In the genomic region with DNA sequence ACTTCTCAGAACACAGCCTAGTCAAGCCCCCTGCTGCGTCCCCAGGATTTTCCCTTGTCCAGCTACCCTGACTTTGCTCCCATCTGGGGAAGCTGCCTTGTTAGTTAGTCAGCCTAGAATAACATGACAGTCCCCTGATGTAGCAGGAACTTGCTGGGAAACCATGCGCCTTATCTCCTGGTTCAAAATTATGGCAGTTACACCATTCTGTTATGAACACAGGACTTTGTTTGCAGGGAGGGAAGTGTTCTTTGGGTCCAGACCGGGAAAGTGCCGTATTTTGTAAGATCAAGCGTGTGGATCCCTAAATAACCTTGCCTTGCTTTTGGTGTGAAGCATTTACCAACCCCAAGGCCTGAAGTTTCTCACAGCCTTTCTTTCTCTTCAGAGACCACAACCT, we compare ENCODE assay signal across 23 mouse cellular contexts.
DNase-seq lines count a peak whose midpoint lies in the region; ATAC-seq and TF ChIP-seq lines count a peak whose summit lies in the region.
"Had no signal": no experiment of that assay in that cellular context is flagged by ENCODE, and none has a peak within 500 bp of the region (broad histone marks: within the 10 kb centered on the region; RNA-seq: fewer than 3 reads in every experiment).

No protein-coding gene starts in this region.

- no peak overlapping the region for H3K9ac ChIP-seq in heart, embryonic 15.5 days
- no peak overlapping the region for H3K9ac ChIP-seq in midbrain, embryonic 11.5 days (ENCODE audit: low read length)
- H3K9ac ChIP-seq in midbrain, embryonic 16.5 days (ENCODE audit: low read depth, low read length), result no peak overlapping the region
- H3K9ac ChIP-seq: hindbrain, embryonic 15.5 days; lung, embryonic 15.5 days; midbrain, embryonic 13.5 days had no signal

- H3K27me3 ChIP-seq in heart, embryonic 15.5 days, result 0 out of 2 replicates have a peak, but pooled peaks cover 3% of the 10 kb centered on the region
- H3K27me3 ChIP-seq in midbrain, embryonic 11.5 days (ENCODE audit: control insufficient read depth, insufficient read depth, low read length), result peaks cover 9% of the 10 kb centered on the region
- H3K27me3 ChIP-seq in midbrain, embryonic 16.5 days (ENCODE audit: control insufficient read depth, insufficient read depth, low read depth, low read length), result 0 out of 2 replicates have a peak, but pooled peaks cover 3% of the 10 kb centered on the region
- H3K27me3 ChIP-seq: lung, embryonic 15.5 days; Patski had no signal

- 58% methylated on average over 5 of the region's 5 CpGs for WGBS in heart, embryonic 15.5 days
- 23% methylated on average over 5 of the region's 5 CpGs for WGBS in midbrain, embryonic 11.5 days
- 36% methylated on average over 5 of the region's 5 CpGs for WGBS in midbrain, embryonic 16.5 days

- no peak for DNase-seq in heart, postnatal 25 days (ENCODE audit: low spot score)
- peak; percentile 84 for DNase-seq in midbrain, embryonic 11.5 days (ENCODE audit: low spot score, missing footprints)
- no peak for DNase-seq in urinary bladder, adult 18-20 months (ENCODE audit: low spot score in 2 of 2)
- DNase-seq: adrenal gland, postnatal 36 days; B cell, adult 2 months; cerebellum, adult 2 months; cerebellum, postnatal 14 days; kidney, adult 8-10 months; kidney, postnatal 14 days; retina, postnatal 1 day; right cerebral cortex, postnatal 14 days; thymus, postnatal 4 days had no signal

- H3K36me3 ChIP-seq in heart, embryonic 15.5 days, result no peaks in the 10 kb centered on the region
- no peaks in the 10 kb centered on the region for H3K36me3 ChIP-seq in midbrain, embryonic 11.5 days (ENCODE audit: control insufficient read depth, insufficient read depth, low read length)
- H3K36me3 ChIP-seq in midbrain, embryonic 16.5 days (ENCODE audit: control insufficient read depth, insufficient read depth, low read length), result no peaks in the 10 kb centered on the region
- H3K36me3 ChIP-seq: hindbrain, embryonic 10.5 days; hindbrain, embryonic 15.5 days; lung, embryonic 15.5 days; midbrain, embryonic 13.5 days had no signal

- no peaks in the 10 kb centered on the region for H3K9me3 ChIP-seq in heart, embryonic 15.5 days (replicated peaks)
- no peaks in the 10 kb centered on the region for H3K9me3 ChIP-seq in midbrain, embryonic 11.5 days (ENCODE audit: control insufficient read depth, low read length)
- no peaks in the 10 kb centered on the region for H3K9me3 ChIP-seq in midbrain, embryonic 16.5 days (replicated peaks; ENCODE audit: control insufficient read depth, low read length, poor library complexity, severe bottlenecking)
- H3K9me3 ChIP-seq: hindbrain, embryonic 10.5 days; hindbrain, embryonic 15.5 days; lung, embryonic 15.5 days; midbrain, embryonic 13.5 days had no signal

- intact Hi-C loops in heart, postnatal 25 days (cut with DNase I), result no loop called here

- no peak for TF ChIP-seq POLR2A in bone marrow macrophage, adult 2 months (IDR thresholded peaks at IDR 0.05; ENCODE audit: borderline replicate concordance, low read depth, low read length)

- TF ChIP-seq CTCF in bone marrow macrophage, adult 2 months (IDR thresholded peaks at IDR 0.05; ENCODE audit: low read depth, low read length), result no peak

- peak overlapping the region; percentile 35 for H3K27ac ChIP-seq in heart, embryonic 15.5 days
- no peak overlapping the region for H3K27ac ChIP-seq in midbrain, embryonic 11.5 days (ENCODE audit: low read depth, low read length)
- H3K27ac ChIP-seq in midbrain, embryonic 16.5 days (ENCODE audit: low read length), result no peak overlapping the region
- peak overlapping the region; percentile 97 for H3K27ac ChIP-seq in bone marrow macrophage, adult 2 months (ENCODE audit: insufficient read depth, low read depth, low read length)
- H3K27ac ChIP-seq: hindbrain, embryonic 10.5 days; hindbrain, embryonic 15.5 days; lung, embryonic 15.5 days; midbrain, embryonic 13.5 days had no signal

- peaks cover 49% of the 10 kb centered on the region for H3K4me1 ChIP-seq in heart, embryonic 15.5 days (replicated peaks)
- H3K4me1 ChIP-seq in midbrain, embryonic 11.5 days (ENCODE audit: control insufficient read depth, insufficient read depth, low read length), result peaks cover 4% of the 10 kb centered on the region; the same call in 1 of the 2 replicates
- peaks cover 7% of the 10 kb centered on the region; the same call in 1 of the 2 replicates for H3K4me1 ChIP-seq in midbrain, embryonic 16.5 days (ENCODE audit: control insufficient read depth, insufficient read depth, low read length)
- H3K4me1 ChIP-seq in bone marrow macrophage, adult 2 months (ENCODE audit: control insufficient read depth, insufficient read depth, low read length), result peaks cover 65% of the 10 kb centered on the region

- no peak overlapping the region for H3K4me2 ChIP-seq in heart, embryonic 15.5 days
- no peak overlapping the region for H3K4me2 ChIP-seq in midbrain, embryonic 11.5 days
- no peak overlapping the region for H3K4me2 ChIP-seq in midbrain, embryonic 16.5 days (ENCODE audit: low read length)
- H3K4me2 ChIP-seq: hindbrain, embryonic 15.5 days; lung, embryonic 15.5 days; midbrain, embryonic 13.5 days had no signal

- ATAC-seq in heart, embryonic 15.5 days (replicated peaks; ENCODE audit: insufficient number of reproducible peaks, insufficient read depth, low FRiP score, low read depth), result no peak
- no peak for ATAC-seq in midbrain, embryonic 11.5 days (ENCODE audit: low FRiP score)
- ATAC-seq in midbrain, embryonic 16.5 days, result no peak
- ATAC-seq: forebrain, embryonic 16.5 days; inflammation-experienced regulatory T-cells, adult 6 months; midbrain, embryonic 13.5 days; Patski had no signal

- H3K4me3 ChIP-seq in heart, embryonic 15.5 days, result no peak overlapping the region
- H3K4me3 ChIP-seq in midbrain, embryonic 11.5 days (ENCODE audit: low read depth, low read length), result no peak overlapping the region
- H3K4me3 ChIP-seq in midbrain, embryonic 16.5 days (ENCODE audit: low read depth, low read length), result no peak overlapping the region
- H3K4me3 ChIP-seq in bone marrow macrophage, adult 2 months (ENCODE audit: insufficient read depth, low read length), result no peak overlapping the region
- H3K4me3 ChIP-seq: erythroblast, embryonic 14.5 days; hindbrain, embryonic 10.5 days; hindbrain, embryonic 15.5 days; lung, embryonic 15.5 days; midbrain, embryonic 13.5 days had no signal

Comparison
In these comparisons a context has a peak if more than half of its experiments do, and no peak if none do; other contexts are left out.
1. H3K27ac ChIP-seq: peak in heart, embryonic 15.5 days (single experiment) and bone marrow macrophage, adult 2 months (single experiment); none in midbrain, embryonic 11.5 days (single experiment) and midbrain, embryonic 16.5 days (single experiment).